Mouse (Mus musculus) liver, embryonic 11.5 days (tissue): ENCODE data around the gene Mylpf. TPM values are rescaled to one million over a fixed set of nuclear protein-coding genes. Genes with fewer than 3 reads are reported as not detected.
A peak's percentile ranks its signal among the peaks of the same experiment; 100 is the strongest.

Experiments used
- ATAC-seq: fragments of 200-750 bp; cut with Nextera tagmentation; replicated peaks from 2 replicates; pipeline ENCODE4 v1.8.0; 2017; ENCODE audit warnings: moderate number of reproducible peaks, mild to moderate bottlenecking, moderate TSS enrichment, moderate library complexity; ENCODE audit not compliant: low FRiP score
- DNase-seq: peaks from one replicate; pipeline ENCODE4 v3.0.0-alpha.2; 2017; ENCODE audit warnings: low spot score
- H3K27ac ChIP-seq: fragments of 300-500 bp; sonication (generic); 2 replicates; pipeline ENCODE4 v1.5.1; 2014; ENCODE audit warnings: mild to moderate bottlenecking, low read depth, low read length, control low read depth
- H3K27me3 ChIP-seq: fragments of 300-500 bp; sonication (generic); replicated peaks from 2 replicates; pipeline ENCODE4 v1.6.1; 2014; ENCODE audit warnings: low read length, mixed read lengths; ENCODE audit not compliant: control insufficient read depth, insufficient read depth
- H3K36me3 ChIP-seq: fragments of 300-500 bp; sonication (generic); 2 replicates; pipeline ENCODE4 v1.6.1; 2014; ENCODE audit warnings: mild to moderate bottlenecking, low read length, moderate library complexity, mixed read lengths; ENCODE audit not compliant: control insufficient read depth, insufficient read depth
- H3K4me1 ChIP-seq: fragments of 300-500 bp; sonication (generic); replicated peaks from 2 replicates; pipeline ENCODE4 v1.6.1; 2014; ENCODE audit warnings: low read length, mixed read lengths; ENCODE audit not compliant: control insufficient read depth, insufficient read depth
- H3K4me2 ChIP-seq: fragments of 300-500 bp; sonication (generic); 2 replicates; pipeline ENCODE4 v1.6.1; 2014; ENCODE audit warnings: mild to moderate bottlenecking, control low read depth, moderate library complexity
- H3K4me3 ChIP-seq: fragments of 300-500 bp; sonication (generic); 2 replicates; pipeline ENCODE4 v1.5.1; 2014; ENCODE audit warnings: low read depth, low read length, control low read depth
- H3K9ac ChIP-seq: fragments of 300-500 bp; sonication (generic); 2 replicates; pipeline ENCODE4 v1.6.1; 2014; ENCODE audit warnings: low read depth, low read length, control low read depth
- H3K9me3 ChIP-seq: fragments of 300-500 bp; sonication (generic); 2 replicates; pipeline ENCODE4 v1.6.1; 2016; ENCODE audit warnings: low read length, inconsistent platforms, mixed read lengths; ENCODE audit not compliant: control insufficient read depth
- WGBS: fragments of 180-500 bp; shearing (Covaris S2); extraction: QIAGEN DNeasy Blood & Tissue Kit; methylation state at CpG from one replicate; pipeline ENCODE4 v1.1.7; 2014; 5-methylcytosine and 5-hydroxymethylcytosine counted together
- polyA plus RNA-seq: library from polyadenylated mRNA; unstranded; fragments of >200 nt; fragmentation: Nextera tagmentation; extraction: Ambion mirVana; gene quantifications from 2 replicates; pipeline ENCODE4 v1.2.1, GENCODE M21; 2014

The Mylpf gene
- polyA plus RNA-seq, 1 experiment from 2014 or later, result 31.5 TPM

DNA sequence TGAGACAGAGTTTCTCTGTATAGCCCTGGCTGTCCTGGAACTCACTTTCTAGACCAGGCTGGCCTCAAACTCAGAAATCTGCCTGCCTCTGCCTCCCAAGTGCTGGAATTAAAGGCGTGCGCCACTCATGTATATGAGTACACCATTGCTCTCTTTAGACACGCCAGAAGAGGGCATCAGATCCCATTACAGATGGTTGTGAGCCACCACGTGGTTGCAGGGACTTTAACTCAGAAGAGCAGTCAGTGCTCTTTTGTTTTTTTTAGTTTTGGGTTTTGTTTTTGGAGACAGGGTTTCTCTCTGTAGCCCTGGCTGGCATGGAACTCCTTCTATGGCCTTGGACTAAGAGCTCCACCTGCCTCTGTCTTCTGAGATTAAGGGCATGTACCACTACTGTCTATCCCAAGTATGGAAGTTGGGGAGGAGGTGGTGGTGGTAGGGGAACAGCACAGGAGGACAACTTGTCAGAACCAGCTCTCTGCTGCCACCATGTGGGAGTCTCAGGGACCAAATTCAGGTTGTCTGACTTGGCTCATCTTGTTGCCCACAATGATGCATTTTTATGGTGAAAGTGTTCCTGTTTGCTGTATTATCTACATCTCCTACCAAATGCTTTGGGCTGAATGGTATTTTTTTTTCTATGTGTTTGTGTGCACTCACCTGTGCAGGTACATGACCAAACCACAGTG is 20.1 kb downstream of the Mylpf start:
- Histone ChIP-seq H3K27ac (no peak overlapping the region; the same call in 1 of the 2 replicates), H3K4me3 (no peak overlapping the region), H3K36me3 (peaks cover 5% of the 10 kb centered on the region; the same call in 1 of the 2 replicates), H3K9ac (no peak overlapping the region), H3K4me2 (no peak overlapping the region), H3K27me3 (no peaks in the 10 kb centered on the region), H3K9me3 (no peaks in the 10 kb centered on the region), H3K4me1 (peaks cover 33% of the 10 kb centered on the region)
- 51% methylated on average over 4 of the region's 4 CpGs for WGBS
- DNase-seq (peak; percentile 69), ATAC-seq (no peak; the same call in 1 of the 2 replicates)

DNA sequence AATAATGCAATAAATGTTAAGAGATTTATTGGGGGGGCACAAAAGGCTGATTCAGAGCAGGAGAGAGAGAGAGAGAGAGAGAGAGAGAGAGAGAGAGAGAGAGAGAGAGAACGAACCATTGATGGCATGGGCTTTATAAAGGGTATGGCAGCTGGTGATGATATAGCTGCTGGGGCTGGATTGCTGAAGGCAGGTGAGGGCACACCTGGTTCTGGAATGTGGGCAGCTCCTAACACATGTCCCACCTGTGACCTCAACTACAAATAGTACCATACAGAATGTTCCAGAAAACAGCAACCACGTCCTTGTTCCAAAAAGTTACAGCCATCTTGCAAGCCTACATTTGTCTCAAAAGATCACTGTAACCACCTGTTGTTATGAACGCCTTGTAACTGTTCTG is 22.7 kb downstream of the Mylpf start:
- no peak for ATAC-seq
- H3K27me3 ChIP-seq, result no peaks in the 10 kb centered on the region
- WGBS, result 71% methylated on average over 3 of the region's 3 CpGs
- peaks cover 20% of the 10 kb centered on the region for H3K36me3 ChIP-seq
- H3K9me3 ChIP-seq, result no peaks in the 10 kb centered on the region
- H3K9ac ChIP-seq, result peak overlapping the region; percentile 97
- peak overlapping the region; percentile 97 for H3K4me3 ChIP-seq
- H3K4me1 ChIP-seq, result peaks cover 18% of the 10 kb centered on the region
- H3K4me2 ChIP-seq, result peak overlapping the region; percentile 84
- 0 out of 2 replicates have a peak overlapping the region, but pooled peaks have one; percentile 97 for H3K27ac ChIP-seq
- no peak for DNase-seq

DNA sequence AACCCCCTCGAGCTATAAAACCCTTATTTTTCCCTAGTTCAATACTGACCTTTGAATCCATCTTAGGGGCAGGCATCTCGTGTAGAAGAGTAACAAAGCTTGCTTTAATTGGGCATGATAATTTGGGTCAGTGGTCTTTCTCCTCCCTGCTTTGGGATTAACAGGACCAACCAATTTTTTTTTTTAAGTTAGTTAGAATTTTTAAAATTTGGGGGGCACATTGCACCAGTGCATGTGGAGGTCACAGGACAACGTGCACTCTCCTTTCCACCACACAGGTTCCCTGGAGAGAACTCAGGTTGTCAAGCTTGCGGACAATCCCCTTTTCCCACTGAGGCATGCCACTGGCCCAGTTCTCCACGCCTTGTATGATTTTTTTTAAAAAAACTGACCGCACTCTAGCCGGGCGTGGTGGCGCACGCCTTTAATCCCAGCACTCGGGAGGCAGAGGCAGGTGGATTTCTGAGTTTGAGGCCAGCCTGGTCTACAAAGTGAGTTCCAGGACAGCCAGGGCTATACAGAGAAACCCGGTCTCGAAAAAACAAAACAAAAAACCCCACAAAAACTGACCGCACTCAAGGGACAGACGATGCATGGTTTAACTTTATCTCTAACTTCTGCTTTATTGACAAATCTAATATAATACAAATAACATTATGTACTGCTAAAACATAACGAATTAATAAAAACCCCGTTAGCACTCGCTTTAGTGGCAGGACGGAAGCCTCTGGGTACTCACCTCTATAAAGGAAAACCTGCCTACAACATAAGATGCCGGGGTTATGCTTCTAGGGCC is 23.3 kb downstream of the Mylpf start:
- DNase-seq, result no peak
- ATAC-seq, result no peak
- H3K4me1 ChIP-seq, result peaks cover 14% of the 10 kb centered on the region
- H3K9me3 ChIP-seq, result no peaks in the 10 kb centered on the region
- 6% methylated on average over 20 of the region's 20 CpGs for WGBS
- peaks cover 27% of the 10 kb centered on the region for H3K36me3 ChIP-seq
- peak overlapping the region; percentile 97 for H3K9ac ChIP-seq
- H3K27me3 ChIP-seq, result no peaks in the 10 kb centered on the region
- H3K4me2 ChIP-seq, result peak overlapping the region; percentile 84
- H3K4me3 ChIP-seq, result peak overlapping the region; percentile 97
- peak overlapping the region; percentile 97 for H3K27ac ChIP-seq

GRCm38 (mm10) chr7:127232622-127233367 is 24.1 kb downstream of the Mylpf start, which contains the start of the genes Zfp553 and Sept1:
TSS of gene Zfp553 (plus strand) at chr7:127233061.
TSS of gene Sept1 (minus strand) at chr7:127233130.
- peaks cover 11% of the 10 kb centered on the region for H3K4me1 ChIP-seq
- H3K27me3 ChIP-seq, result no peaks in the 10 kb centered on the region
- H3K4me2 ChIP-seq, result peak within 1 kb of the TSS; percentile 84
- H3K9me3 ChIP-seq, result no peaks in the 10 kb centered on the region
- DNase-seq, result peak; percentile 92
- ATAC-seq, result peak; percentile 88
- H3K9ac ChIP-seq, result peak within 1 kb of the TSS; percentile 97
- H3K4me3 ChIP-seq, result peak within 1 kb of the TSS; percentile 97
- H3K27ac ChIP-seq, result peak within 1 kb of the TSS; percentile 97
- WGBS, result under 1% methylated on average over 64 of the region's 64 CpGs
- H3K36me3 ChIP-seq, result peaks cover 33% of the 10 kb centered on the region

DNA sequence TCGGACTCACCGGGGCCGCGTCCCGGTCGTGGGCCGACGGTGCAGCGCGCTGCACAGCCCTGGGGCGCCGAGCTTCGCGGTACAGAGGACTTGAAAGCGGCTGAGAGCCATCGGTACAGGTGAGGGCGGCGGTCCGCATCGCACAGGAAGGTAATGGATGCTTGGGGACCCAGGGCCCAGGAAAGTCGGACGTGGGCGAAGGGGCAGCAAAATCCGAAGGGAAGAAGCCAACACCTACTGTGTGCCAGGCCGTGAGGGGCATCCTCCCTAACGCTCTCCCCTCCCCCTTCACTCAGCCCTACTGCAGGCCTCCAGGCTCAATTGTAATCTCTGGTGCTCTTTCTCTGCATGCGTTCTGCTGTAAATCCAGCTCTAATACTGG is 24.7 kb downstream of the Mylpf start:
- ATAC-seq (peak; percentile 55), DNase-seq (no peak)
- under 1% methylated on average over 27 of the region's 27 CpGs for WGBS
- Histone ChIP-seq H3K27me3 (no peaks in the 10 kb centered on the region), H3K4me3 (peak overlapping the region; percentile 97), H3K4me2 (peak overlapping the region; percentile 84), H3K4me1 (peaks cover 11% of the 10 kb centered on the region), H3K36me3 (peaks cover 38% of the 10 kb centered on the region), H3K9ac (peak overlapping the region; percentile 97), H3K27ac (peak overlapping the region; percentile 97), H3K9me3 (no peaks in the 10 kb centered on the region)

- Histone ChIP-seq H3K4me1 (peaks cover 11% of the 10 kb centered on the region), H3K27ac (peak overlapping the region; percentile 97), H3K4me3 (peak overlapping the region; percentile 97), H3K27me3 (no peaks in the 10 kb centered on the region), H3K4me2 (peak overlapping the region; percentile 84), H3K9me3 (no peaks in the 10 kb centered on the region), H3K9ac (peak overlapping the region; percentile 97), H3K36me3 (peaks cover 40% of the 10 kb centered on the region)
- DNase-seq, result no peak
- WGBS, result 3% methylated on average over 9 of the region's 9 CpGs
- ATAC-seq, result no peak
These were observed 25.1 kb downstream of the Mylpf start for GRCm38 (mm10) chr7:127233765-127234164.

- Histone ChIP-seq H3K27me3 (no peaks in the 10 kb centered on the region), H3K27ac (no peak overlapping the region), H3K4me3 (0 out of 2 replicates have a peak overlapping the region, but pooled peaks have one; percentile 11), H3K9ac (no peak overlapping the region), H3K36me3 (peaks cover 36% of the 10 kb centered on the region), H3K9me3 (no peaks in the 10 kb centered on the region), H3K4me2 (no peak overlapping the region), H3K4me1 (peaks cover 11% of the 10 kb centered on the region)
- WGBS, result 94% methylated on average over 2 of the region's 2 CpGs
- ATAC-seq (no peak), DNase-seq (no peak)
These were observed 26.1 kb downstream of the Mylpf start for GRCm38 (mm10) chr7:127234777-127235176.

DNA sequence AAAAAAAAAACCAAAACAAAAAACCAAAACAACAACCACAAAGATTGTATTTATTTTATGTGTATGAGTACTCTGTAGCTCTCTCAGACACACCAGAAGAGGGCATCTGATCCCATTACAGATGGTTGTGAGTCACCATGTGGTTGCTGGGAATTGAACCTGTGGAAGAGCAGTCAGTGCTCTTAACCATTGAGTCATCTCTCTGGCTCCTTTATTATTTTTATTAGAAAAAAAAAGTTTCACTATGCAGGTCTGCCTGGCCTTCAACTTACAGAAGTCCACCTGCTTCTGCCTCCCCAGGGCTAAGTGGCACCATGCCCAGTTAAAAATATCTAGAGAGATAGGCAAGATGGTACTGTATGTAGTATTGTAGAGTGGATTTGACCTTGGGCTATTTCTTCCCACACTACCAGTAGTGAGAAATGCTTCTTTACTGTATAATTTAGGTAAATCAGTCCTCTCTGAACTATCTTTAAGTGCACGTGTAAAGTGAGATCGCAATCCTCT is 34.7 kb downstream of the Mylpf start:
- Histone ChIP-seq H3K27me3 (no peaks in the 10 kb centered on the region), H3K27ac (peak overlapping the region; percentile 92), H3K9me3 (no peaks in the 10 kb centered on the region), H3K9ac (peak overlapping the region; percentile 96), H3K36me3 (peaks cover 13% of the 10 kb centered on the region), H3K4me3 (peak overlapping the region; percentile 80), H3K4me2 (peak overlapping the region; percentile 94), H3K4me1 (peaks cover 30% of the 10 kb centered on the region)
- 38% methylated on average over 2 of the region's 2 CpGs for WGBS
- DNase-seq (no peak), ATAC-seq (no peak)
